ENCODE assay signal across 8 mouse cellular contexts in the genomic region with DNA sequence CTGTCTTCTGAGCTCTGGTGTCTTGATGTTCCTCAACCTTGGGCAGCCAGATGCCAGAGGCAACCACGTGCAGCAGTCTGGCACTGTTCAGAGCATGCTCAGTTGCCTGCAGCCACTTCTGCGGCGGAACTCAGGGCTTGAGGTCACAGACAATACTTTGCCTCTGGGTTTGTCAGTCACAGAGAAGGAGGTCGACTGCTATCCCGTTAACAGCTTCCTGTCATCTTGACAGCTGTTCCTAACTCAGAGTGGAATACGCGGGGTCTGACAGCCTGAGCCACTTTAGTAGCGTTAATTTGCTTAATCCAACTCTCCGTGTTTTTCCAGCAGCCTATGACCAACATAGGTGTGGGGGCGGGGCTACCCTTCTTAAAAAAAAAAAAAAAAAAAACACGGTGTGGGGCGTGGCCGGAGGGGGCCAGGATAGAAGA. TPM values are rescaled to one million over a fixed set of nuclear protein-coding genes. Genes with fewer than 3 reads are reported as not detected.
DNase-seq lines count a peak whose midpoint lies in the region; ATAC-seq lines count a peak whose summit lies in the region.

No protein-coding gene starts in this region.

- no peak; the same call in 1 of the 2 replicates for ATAC-seq in intestine, embryonic 14.5 days (replicated peaks; ENCODE audit: low FRiP score, low TSS enrichment, low read depth)
- peak; percentile 43 for ATAC-seq in megakaryocyte, adult 5-6 weeks (ENCODE audit: poor library complexity, severe bottlenecking)

- H3K9me3 ChIP-seq in intestine, embryonic 14.5 days (ENCODE audit: control insufficient read depth, low read length), result no peaks in the 10 kb centered on the region

- H3K27me3 ChIP-seq in intestine, embryonic 14.5 days (replicated peaks; ENCODE audit: control insufficient read depth, insufficient read depth, low read length), result peaks cover 24% of the 10 kb centered on the region

- peak overlapping the region; percentile 56 for H3K4me3 ChIP-seq in intestine, embryonic 14.5 days (ENCODE audit: low read depth, low read length)

- under 1% methylated on average over 13 of the region's 13 CpGs for WGBS in intestine, embryonic 14.5 days

- no peak overlapping the region for H3K9ac ChIP-seq in intestine, embryonic 14.5 days (ENCODE audit: low read length)

- no peaks in the 10 kb centered on the region for H3K36me3 ChIP-seq in intestine, embryonic 14.5 days (ENCODE audit: control insufficient read depth, insufficient read depth, low read length)

- H3K27ac ChIP-seq in intestine, embryonic 14.5 days (ENCODE audit: low read depth), result no peak overlapping the region

- peak; percentile 83 for DNase-seq in adrenal gland, postnatal 14 days
- DNase-seq in embryo, embryonic 10.5 days (ENCODE audit: low spot score), result peak; percentile 85
- peak; percentile 65 for DNase-seq in gastrocnemius, postnatal 25 days
- DNase-seq in intestine, embryonic 14.5 days (ENCODE audit: low spot score), result peak; percentile 82
- DNase-seq in left cerebral cortex, adult 9 months (ENCODE audit: low spot score in 2 of 2), result peak; percentile 67 to 88
- DNase-seq in right cerebral cortex, adult 2 months (ENCODE audit: low spot score in 2 of 2), result peak; percentile 78 to 85
- DNase-seq in T-cell, adult 2 months (ENCODE audit: low spot score), result no peak

- peak overlapping the region; percentile 100 for H3K4me2 ChIP-seq in intestine, embryonic 14.5 days (ENCODE audit: low read length)

- H3K4me1 ChIP-seq in intestine, embryonic 14.5 days (replicated peaks; ENCODE audit: control insufficient read depth, insufficient read depth, low read length), result peaks cover 5% of the 10 kb centered on the region

RNA-seq across cellular contexts. Expression of gene Mfap3l, which starts 1.1 kb away (rescaled TPM):
- 2.0 and 2.1 TPM in 2 replicates for total RNA-seq in adrenal gland, postnatal 14 days (2021)
- total RNA-seq in gastrocnemius, postnatal 25 days (2021), result 1 to 10 TPM; 3.8 to 4.4 TPM
- 2.4 and 2.6 TPM in 2 replicates for polyA plus RNA-seq in intestine, embryonic 14.5 days (2014; fragmentation: Nextera tagmentation; extraction: Ambion mirVana)
- 1.0 and 1.4 TPM in 2 replicates for total RNA-seq in megakaryocyte, adult 5-6 weeks (2015)
- total RNA-seq in megakaryocyte, adult 5-6 weeks (2017), result 0.81 and 0.84 TPM in 2 replicates
